Mouse (Mus musculus) erythroblast, embryonic 14.5 days (primary cell): ENCODE data around the gene Hist1h2bm.

ENCODE experiments used
- GATA1 ChIP-seq: IDR thresholded peaks from 2 replicates; pipeline ENCODE4 v1.6.1; 2012; ENCODE audit warnings: low read length, inconsistent platforms, mixed read lengths
- TAL1 ChIP-seq: IDR thresholded peaks from 3 replicates; pipeline ENCODE4 v1.6.1; 2012; ENCODE audit warnings: low read length, inconsistent platforms, mixed read lengths

GRCm38 (mm10) chr13:21753051-21753523 lies 31.2 kb downstream of the Hist1h2bm start:
- TF ChIP-seq GATA1 (no peak), TAL1 (no peak)
